25 mouse cellular contexts compared by ENCODE assay signal in genomic region chr16:25777501-25777900, GRCm38 (mm10).
"Had no signal": no experiment of that assay in that cellular context is flagged by ENCODE, and none has a peak within 500 bp of the region (broad histone marks: within the 10 kb centered on the region; RNA-seq: fewer than 3 reads in every experiment).

No protein-coding gene starts in this region.

- H3K4me1 ChIP-seq: heart, embryonic 13.5 days; heart, embryonic 15.5 days; hindbrain, embryonic 13.5 days; hindbrain, embryonic 15.5 days; kidney, embryonic 15.5 days; limb, embryonic 13.5 days; limb, embryonic 15.5 days; liver, embryonic 12.5 days had no signal

- DNase-seq: gastrocnemius, postnatal 25 days; heart, adult 2 months; heart, postnatal 14 days; heart, postnatal 36 days; kidney, adult 11 months; kidney, adult 2 months; kidney, adult 9 months; kidney, postnatal 14 days; kidney, postnatal 36 days; layer of hippocampus, adult 9-11 months; left cerebral cortex, postnatal 4 days had no signal

- H3K4me2 ChIP-seq: heart, embryonic 11.5 days; heart, embryonic 13.5 days; heart, embryonic 15.5 days; hindbrain, embryonic 13.5 days; hindbrain, embryonic 15.5 days; kidney, embryonic 15.5 days; limb, embryonic 13.5 days; limb, embryonic 15.5 days; liver, embryonic 12.5 days had no signal

- ATAC-seq: hindbrain, postnatal 0 days; intestine, embryonic 16.5 days; liver, embryonic 12.5 days had no signal

- H3K9ac ChIP-seq: heart, embryonic 13.5 days; heart, embryonic 15.5 days; hindbrain, embryonic 13.5 days; hindbrain, embryonic 15.5 days; kidney, embryonic 15.5 days; limb, embryonic 13.5 days; limb, embryonic 15.5 days; liver, embryonic 12.5 days; liver, embryonic 14.5 days had no signal

- H3K36me3 ChIP-seq: heart, embryonic 13.5 days; heart, embryonic 15.5 days; hindbrain, embryonic 13.5 days; hindbrain, embryonic 15.5 days; kidney, embryonic 15.5 days; limb, embryonic 13.5 days; limb, embryonic 15.5 days; liver, embryonic 12.5 days had no signal

- H3K4me3 ChIP-seq: heart, adult 2 months; heart, embryonic 13.5 days; heart, embryonic 15.5 days; hindbrain, embryonic 13.5 days; hindbrain, embryonic 15.5 days; kidney, embryonic 15.5 days; left cerebral cortex, adult 2 months; limb, embryonic 13.5 days; limb, embryonic 15.5 days; liver, embryonic 12.5 days had no signal

- H3K27ac ChIP-seq: heart, adult 2 months; heart, embryonic 13.5 days; heart, embryonic 15.5 days; hindbrain, embryonic 13.5 days; hindbrain, embryonic 15.5 days; hindbrain, postnatal 0 days; kidney, embryonic 15.5 days; kidney, postnatal 0 days; left cerebral cortex, adult 2 months; limb, embryonic 13.5 days; limb, embryonic 15.5 days; liver, embryonic 12.5 days; liver, embryonic 14.5 days had no signal

- H3K9me3 ChIP-seq: heart, embryonic 13.5 days; heart, embryonic 15.5 days; hindbrain, embryonic 13.5 days; hindbrain, embryonic 15.5 days; kidney, embryonic 15.5 days; limb, embryonic 13.5 days; limb, embryonic 15.5 days; liver, embryonic 12.5 days had no signal

- H3K27me3 ChIP-seq: heart, embryonic 13.5 days; heart, embryonic 15.5 days; hindbrain, embryonic 13.5 days; hindbrain, embryonic 15.5 days; kidney, embryonic 15.5 days; limb, embryonic 13.5 days; limb, embryonic 15.5 days; liver, embryonic 12.5 days had no signal
